Mouse (Mus musculus) brain, embryonic 14.5 days (tissue): ENCODE data around the gene Col9a1.

Experiments used
- CTCF ChIP-seq: fragments of 200-500 bp; IDR thresholded peaks from 2 replicates; pipeline ENCODE4 v1.5.1; 2012; ENCODE audit warnings: inconsistent platforms, mild to moderate bottlenecking, moderate library complexity, borderline replicate concordance; ENCODE audit not compliant: insufficient read depth, insufficient read length; ENCODE audit errors: extremely low read depth
- POLR2A ChIP-seq: fragments of 200-500 bp; IDR thresholded peaks from 2 replicates; pipeline ENCODE4 v1.6.1; 2012; ENCODE audit warnings: mild to moderate bottlenecking, inconsistent platforms, borderline replicate concordance; ENCODE audit not compliant: poor library complexity, insufficient read depth, insufficient read length, severe bottlenecking; ENCODE audit errors: extremely low read depth

DNA sequence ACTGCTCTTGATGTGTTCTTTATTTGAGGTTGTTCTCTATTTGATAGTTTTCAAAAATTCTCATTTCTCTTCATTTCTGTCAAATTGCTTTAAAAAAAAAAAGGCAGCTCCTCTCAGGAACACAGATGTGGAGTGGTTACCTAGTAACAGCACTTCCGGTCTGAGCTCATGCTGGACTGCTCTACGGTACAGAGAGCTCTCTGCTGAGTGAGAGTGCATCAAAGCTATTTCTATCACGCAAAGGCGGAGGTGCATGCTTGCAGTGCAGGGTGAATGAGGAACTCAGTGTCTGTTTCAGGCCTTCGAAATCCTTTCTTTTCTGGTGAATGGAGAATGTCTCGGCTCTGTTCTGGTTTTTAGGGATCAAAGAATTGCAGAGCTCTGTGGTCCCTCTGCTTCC is 41.6 kb downstream of the Col9a1 start:
- TF ChIP-seq POLR2A (no peak), CTCF (no peak)
